Mouse (Mus musculus) 416B (cell line): Measurements from ENCODE around the gene Tgfa.

ENCODE experiments used
- DNase-seq: peaks from one replicate; pipeline ENCODE4 v3.0.0; 2011; ENCODE audit warnings: low read depth

Gene Tgfa

DNA sequence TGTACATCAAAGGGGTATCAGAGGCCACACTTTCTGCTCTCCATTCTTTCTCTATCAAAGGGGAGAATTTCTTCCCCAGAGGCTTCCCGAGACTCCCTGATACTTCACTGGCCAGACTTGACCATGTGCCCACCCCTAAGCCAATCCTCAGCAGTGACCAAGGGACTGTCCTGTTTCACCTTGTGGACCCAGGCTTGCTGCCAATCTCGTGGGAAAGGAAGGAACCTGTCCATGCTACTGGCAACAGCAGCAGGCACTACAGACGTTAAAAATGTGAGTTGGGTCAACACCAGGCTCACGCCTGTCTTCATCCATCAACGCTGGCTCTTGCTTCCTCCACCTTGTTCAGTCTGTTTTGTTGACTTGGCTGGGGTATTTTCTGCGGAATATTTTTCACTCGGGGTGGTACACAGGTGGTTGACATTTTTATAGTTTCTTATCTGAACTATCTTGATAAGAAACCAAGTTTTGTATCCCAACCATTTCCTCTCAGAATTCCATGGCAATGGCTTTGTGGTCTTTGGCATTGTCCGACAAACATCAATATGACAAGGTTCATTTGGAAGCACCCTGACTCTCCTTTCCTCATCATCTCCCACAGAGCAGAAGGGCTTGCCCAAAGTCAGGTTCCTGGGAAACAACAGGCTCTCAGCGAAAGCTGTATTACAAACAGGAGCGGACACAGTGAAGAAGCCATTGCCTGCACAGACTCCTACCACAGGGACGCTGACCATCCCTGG lies 6.1 kb upstream of the Tgfa start:
- no peak for DNase-seq

DNA sequence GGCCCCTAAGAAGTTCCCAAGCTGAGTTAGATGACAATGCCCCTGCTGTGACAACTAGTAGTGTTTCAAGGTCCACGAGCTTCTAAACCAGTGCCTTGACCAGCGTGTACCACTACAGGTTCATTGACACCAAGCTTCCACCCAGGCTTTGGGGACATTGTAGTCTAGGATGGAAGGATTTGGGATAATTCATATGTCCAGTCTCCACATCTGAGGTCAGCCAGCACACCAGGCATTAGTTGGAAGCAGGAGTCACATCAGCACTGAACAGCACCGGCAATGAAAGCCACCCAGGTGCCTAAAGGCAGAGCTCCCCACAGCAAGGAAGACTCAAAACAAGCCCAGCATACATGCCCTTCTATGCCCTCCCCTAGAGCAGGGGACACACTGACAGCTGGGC lies 4.4 kb upstream of the Tgfa start:
- DNase-seq: no peak

DNA sequence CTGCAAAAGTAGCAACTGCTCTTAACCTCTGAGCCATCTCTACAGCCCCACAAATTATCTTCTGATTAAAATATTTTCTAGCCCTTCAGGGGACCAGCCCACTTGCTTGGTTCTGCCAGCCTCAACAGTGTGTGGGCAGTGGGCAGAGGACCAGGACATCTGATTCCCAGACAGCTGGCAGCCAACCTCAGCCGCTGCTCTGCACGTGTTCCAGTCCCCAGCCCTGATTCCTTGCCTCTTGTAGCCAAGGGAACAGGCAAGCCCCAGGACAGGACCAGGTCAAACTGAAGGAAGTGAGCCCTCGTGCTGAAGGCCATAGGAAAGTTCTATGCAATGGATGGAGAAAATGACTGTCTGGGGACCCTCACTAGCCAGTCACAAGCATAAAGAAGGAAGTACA lies 2.0 kb upstream of the Tgfa start:
- DNase-seq: no peak

DNA sequence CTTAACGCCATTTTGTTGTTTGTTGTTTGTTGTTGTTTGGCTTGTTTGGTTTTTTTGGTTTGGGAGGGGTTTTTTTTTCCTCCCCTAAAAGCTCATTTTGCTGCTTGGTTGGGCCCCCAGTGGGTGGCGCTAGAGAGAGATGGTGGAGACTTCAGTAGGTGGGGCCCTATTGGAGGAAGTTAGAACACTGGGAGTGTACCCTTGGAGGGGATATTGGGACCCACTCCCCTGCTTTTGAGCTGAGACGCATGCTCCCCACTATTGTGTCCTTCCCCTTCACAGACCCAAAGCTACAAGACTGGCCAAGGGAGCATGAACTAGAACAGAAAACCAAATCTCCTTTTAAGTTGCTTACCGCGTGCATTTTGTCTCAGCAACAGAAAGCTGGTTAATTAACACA lies 1.1 kb upstream of the Tgfa start:
- DNase-seq: peak; percentile 12

DNA sequence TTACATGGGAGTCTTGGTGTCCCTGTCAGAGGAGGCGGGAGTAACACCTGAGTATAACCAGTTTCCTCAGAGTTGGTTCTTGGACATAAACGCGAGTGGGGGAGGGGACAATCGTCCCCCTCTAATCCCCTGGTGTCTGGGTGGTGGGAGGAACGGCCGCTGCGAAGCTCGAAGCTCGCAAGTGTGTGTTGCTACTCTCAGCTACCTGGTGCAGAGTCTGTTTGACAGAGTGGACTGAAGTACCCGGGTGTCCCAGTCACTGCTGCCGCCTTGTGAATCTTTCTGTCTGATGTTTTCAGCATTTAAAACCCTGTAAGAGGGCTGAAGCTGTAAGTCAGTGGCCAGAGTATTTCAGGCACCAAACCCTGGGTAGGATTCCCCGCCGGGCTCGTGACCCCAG lies 1.0 kb downstream of the Tgfa start:
- DNase-seq: no peak

DNA sequence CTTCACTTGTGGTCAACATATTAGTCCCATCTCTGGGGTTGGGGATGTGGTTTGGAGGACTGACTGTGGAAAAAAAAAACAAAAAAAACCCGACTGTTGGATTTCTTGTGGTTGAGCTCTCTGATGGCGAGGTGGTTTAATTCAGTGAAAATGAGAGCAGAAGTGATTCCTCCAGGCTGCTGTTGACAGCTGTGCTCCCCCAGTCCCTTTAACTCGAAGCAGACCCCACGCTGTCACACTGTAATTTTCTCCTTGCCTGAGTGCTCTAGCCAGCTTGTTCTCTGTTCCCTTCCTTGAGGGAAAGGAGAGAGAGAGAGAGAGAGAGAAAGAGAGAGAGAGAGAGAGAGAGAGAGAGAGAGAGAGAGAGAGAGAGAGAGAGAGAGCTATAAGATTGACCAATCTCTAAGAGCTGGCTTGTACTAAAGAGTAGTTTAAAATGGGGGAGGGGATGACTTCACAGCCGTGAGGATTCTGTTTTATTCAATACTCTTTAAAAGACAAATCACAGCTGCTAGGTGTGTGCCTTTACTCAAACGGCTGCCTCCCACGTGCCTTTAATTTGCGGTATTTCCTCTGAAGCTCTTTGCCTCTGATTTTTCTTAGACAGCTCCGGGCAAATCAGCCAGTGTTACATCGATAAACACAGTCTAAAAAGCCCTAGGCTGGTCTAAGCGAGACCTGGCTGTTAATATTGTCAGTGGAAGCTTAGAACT lies 2.3 kb downstream of the Tgfa start:
- DNase-seq: peak; percentile 22

DNA sequence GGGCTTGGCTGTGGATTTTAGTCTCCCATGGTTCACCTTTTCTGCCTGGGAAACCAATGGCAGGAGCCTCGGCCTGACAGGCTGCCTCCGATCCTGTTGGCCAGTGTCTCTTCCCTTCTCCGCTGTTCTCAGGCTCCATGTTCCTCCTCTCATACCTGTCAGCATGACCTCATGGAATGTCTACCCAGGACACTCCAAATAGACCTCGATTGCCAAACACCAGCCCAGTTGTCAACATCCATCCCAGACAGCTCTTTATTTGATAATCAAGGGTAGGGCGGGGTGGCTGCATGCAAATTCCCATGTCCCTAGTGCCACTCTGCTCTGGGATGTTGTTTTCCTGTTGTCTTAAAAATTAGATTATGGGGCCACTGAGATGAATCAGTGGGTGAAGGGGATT lies 5.9 kb downstream of the Tgfa start:
- no peak for DNase-seq

DNA sequence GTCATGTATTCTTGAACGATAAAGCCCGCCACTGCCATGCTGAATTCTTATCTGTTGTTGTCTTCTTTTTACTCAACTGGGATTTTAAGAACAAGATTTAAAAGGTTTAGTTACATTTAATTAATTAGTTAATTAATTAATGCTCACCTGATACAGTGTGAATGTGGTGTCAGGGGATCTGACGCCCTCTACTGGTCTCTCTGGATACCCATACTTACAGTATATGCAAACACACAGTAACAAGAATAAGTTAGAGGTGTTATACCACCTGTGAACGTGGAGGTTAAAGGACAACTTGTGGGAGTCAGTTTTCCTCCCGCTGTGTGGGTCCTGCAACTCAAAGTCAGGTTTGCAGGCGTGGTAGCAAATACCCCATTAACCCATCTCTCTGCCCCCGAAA lies 8.1 kb downstream of the Tgfa start:
- peak; percentile 6 for DNase-seq

DNA sequence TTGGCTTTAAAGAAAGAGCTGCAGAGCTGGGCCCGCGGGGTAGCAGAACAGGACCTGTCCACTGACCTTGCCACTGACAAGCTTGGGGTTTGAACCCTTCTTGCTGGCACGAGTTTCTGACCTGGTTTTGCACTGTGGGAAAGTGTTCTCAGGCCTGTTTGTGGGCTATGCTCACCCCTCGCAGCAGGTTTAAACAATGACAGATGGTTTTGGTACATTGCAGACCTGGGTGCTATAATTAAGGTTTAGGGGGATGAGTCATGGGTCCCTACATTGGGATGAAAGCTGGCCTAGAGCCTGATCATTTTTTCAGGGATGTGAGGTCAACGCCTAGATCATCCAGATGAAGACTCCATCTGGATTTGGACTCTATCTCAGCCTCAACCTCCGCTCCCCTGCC lies 11.0 kb downstream of the Tgfa start:
- DNase-seq: no peak

DNA sequence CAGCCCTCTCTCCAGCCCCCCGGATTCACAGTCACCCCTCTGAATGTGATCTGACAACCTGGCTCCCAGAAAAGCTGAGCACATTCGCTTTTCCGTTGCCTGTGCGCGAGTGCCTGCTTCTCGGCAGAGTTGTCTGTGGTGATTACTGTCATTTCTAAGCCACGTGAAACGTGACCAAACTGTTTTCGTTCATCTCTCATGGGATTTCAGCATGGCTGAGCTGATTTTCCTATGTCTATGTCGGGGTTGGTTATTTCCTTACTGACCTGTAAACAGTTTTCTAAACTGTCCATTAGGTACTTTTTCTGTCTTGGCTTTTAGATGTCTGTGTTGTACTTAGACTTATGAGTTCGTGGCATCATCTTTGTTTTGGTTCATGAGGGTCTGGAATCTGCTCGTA lies 12.0 kb downstream of the Tgfa start:
- no peak for DNase-seq

DNA sequence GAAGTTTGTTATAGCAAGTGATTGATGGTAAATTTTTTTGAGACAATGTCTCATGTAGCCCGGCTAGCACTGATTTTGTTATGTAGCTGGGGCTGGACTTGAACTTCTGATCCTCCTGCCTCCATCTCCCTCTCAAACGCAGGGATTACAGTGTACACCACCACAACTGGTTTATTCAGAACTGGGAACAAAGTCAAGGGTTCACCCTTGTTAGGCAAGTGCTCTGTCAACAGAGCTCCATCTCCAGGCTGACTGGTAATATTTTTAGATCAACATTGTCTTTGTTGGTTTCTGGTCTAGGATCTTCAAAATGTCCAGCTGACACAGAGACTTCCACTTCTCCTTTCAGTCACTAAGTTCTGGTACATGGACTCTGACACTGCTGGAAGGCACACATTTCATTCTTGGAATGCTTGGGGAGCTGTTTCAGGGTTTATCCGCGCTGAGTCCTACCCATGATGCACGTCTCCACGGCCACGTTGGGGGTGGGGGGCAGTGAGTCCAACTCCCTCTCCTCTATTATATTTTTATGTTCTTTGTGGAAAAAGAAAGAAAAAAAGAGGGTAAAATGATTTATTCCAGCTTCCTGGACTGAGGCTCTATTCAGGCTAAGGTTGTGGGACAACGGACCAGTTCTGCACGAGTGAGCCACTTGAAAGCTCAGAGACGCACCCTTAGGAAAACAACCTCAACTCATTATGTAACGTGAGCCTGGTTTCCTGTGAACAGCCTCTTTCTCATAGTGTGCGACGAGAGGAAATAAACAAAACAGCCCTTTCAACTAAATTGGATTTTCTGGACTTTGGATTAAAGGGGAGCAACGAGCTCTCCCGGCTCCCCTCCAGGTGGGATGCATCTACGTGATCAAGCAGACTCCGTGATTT lies 14.4 kb downstream of the Tgfa start:
- no peak for DNase-seq

DNA sequence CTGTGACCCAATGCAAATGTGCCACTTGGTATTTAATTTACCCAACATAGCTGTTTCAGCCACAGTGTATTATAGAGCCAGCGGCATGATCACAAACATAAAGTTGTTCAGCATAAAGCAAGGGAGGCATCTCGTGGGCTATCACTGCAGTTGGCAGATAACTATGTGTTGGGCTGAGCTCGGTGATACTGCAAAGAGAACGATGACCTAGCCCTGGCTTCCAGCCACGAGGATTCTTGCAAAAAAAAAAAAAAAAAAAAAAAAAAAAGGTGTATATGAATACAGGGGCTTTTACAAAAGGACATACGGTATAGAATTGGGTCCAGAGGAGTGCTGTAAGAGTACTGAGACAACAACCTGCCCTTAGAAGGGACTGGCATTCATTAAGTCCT lies 15.0 kb downstream of the Tgfa start:
- DNase-seq: no peak

DNA sequence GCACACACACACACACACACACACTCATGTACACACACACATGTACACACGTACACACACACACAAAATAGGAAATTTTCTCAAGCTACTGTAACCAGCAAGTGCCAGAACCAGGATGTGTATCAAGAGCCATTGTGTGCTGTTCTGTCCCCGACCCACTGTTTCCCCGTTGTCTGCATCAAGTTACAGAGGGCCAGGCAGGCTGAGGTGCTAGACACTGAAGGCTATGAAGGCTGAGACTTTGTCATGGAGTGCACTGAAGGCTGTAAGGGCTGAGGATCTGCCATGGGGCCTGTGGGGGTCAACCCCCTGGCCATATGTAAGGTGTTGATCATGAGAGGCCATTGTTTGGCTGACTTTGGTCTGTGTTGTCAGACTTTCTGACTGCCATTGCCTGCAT lies 15.6 kb downstream of the Tgfa start:
- DNase-seq: no peak

DNA sequence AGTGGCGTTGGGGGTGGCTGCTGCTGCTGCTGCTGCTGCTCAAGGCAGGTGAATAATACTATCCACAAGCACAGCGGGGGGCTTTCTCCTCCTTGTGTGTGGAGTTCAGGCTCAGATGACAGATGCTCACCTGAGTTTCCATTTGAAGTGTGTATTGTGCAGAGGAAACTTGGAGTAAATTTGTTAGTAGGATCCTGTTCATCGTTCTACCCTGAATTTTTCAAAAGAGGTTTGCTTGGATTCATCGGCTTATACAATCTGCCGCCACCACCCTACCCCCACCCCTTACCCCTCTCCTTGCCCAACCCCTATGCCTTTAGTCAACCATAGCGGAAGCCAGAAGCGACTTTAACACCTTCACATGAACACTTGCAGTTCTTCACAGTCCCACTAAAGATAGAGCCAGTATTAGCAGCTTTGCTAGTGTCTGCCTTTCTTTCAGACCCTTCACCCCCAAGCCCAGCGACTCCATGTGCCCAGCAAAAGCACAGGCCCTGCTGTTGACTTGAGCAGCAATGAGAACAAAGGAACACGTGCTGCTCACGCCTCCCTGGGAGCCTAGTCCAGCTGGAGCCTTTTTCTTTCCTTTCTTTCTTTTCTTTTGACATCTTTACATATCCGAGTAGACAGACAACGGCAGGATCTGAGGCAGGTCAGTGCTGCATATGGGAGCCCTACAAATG lies 16.2 kb downstream of the Tgfa start:
- DNase-seq: no peak

DNA sequence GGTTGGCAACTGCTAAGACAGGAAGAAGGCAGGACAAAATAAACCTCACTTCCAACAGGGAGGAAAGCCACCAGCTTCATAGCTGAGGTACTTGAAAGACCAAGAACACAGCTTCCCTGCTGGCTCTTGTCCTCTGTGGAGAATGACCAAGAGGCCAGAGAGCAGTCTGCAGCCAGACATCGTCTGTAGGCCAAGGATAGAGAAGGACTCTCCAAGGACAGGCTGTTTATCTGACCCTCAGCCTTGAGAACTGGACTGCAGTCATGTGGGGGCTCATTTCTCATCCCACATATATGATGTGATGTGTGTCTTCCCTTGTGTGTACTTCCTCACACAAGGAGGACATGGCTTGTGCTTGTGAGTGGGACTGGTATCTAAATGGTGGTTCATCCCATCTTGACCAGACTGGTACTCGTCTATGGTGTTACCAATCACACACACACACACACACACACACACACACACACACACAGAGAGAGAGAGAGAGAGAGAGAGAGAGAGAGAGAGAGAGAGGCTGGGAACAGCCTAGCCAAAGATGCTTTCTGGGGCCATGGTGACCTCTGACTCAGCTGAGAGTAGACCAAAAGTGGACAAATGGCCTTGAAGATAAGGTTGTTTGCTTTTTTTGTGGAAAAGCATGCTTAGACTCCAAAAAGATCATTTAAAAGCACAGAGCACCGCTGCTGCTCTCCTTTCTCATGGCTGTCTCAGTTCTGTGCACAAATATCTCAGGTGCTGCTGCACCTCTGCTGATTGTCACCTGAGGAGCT lies 18.0 kb downstream of the Tgfa start:
- DNase-seq: peak; percentile 9

DNA sequence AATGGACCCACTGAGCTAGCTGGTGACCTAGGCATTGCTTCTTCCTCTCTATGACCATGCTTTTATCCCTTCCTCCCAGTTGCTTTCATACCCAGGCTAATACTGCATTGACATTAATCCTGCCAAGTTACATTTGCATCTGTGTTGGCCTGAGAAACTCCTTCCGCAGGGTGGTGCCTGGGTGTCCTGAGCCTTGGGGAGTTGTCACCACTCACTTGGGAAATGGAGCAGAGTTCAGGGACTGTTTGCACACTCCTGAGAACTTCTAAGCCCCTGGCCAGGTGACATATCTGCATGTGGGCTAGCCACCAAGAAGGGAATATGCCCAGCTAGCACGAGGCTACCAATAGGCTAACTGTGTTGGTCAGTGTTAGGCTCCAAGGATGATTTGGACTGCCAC lies 23.0 kb downstream of the Tgfa start:
- DNase-seq: no peak

DNA sequence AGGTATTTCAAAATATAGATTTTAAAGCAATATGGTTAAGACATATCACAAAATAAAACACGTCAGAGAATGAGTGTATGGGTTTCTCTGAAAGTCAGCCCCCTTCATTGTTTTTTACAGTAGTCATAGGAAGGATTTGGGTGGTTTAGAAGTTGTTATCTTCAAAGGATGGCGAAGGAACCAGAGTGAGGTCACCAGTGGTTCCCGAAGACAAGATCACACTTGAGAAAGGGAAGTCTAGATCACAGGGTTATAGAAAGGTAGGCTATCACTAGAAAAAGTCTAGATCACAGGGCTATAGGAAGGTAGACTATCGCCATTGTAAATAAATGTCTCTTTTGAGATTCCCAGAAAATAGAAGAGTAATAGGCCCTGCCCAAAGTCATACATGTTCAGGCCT lies 23.7 kb downstream of the Tgfa start:
- no peak for DNase-seq

DNA sequence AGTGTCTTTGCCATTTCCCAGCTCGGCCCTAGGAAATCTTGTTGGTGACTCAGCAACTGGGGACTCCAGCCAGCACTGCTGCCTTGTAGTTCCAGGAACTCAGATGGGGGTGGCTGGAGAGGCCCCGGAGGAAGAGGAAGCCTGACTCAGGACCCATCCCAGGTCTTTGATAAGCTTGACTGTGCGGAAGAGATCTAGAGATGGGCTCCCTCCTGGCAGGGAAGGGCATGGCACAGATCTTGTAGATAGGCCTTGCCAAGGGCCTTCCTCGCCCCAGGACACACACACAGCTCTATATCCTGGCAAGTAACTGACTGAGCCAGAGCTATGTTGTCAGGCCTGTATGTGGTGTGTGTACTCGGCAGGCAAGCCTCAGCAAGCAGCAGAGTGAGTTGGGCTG lies 24.5 kb downstream of the Tgfa start:
- peak; percentile 44 for DNase-seq

DNA sequence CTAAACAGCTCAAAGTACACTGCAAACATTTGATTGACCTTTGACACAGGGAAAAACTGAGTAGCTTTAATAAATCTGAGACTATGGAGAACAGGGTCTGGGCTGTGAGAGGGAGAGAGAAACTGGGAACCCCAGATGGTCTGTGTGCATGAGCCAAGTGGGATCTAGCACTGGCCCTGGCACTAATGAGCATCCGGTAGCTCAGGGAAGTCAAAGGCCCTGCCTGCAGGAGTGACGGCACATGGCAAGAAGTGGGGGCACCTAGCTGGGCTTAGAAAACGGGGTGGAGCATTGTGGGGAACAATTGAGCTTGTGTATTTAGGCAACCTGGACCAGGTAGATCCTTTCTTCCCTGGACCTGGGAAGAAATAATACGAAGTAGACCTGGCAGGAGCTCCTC lies 25.1 kb downstream of the Tgfa start:
- DNase-seq: no peak

DNA sequence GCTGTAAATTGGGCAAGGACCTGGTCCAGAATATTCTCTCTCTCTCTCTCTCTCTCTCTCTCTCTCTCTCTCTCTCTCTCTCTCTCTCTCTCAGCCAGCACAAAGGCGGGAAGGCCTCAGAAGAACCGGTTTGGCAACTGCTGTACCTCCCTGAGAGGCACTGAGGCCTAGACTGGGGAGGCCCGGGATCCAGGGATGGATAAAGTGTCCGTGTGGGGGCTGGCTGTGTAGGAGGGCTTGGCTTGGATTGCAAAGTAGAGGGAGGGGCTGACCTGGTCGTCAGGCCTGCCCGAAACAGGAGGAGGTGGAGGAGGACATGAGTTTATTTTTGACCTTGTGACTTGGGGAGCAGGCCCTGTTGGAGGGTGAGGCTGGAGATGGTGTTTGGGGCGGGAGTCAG lies 27.4 kb downstream of the Tgfa start:
- no peak for DNase-seq

DNA sequence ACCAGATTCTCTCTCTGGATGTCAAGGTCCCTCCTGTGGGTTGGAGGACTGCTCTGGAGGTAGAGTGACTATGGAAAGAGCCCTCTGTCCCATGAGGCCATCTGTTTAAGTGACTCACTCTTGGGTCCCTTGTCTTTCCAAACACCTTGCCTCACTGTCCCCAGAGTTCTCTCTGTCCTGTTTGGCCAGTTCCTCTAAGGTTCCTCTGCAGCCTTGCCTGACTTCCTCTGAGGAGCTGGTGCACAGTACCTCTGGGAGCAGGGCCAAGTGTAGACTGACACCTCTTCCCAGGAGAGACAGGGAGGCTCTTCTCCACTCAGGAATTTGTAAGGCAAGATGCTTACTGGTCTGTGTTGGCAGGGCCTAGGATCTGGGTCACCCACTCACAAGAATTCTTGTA lies 30.6 kb downstream of the Tgfa start:
- peak; percentile 11 for DNase-seq

DNA sequence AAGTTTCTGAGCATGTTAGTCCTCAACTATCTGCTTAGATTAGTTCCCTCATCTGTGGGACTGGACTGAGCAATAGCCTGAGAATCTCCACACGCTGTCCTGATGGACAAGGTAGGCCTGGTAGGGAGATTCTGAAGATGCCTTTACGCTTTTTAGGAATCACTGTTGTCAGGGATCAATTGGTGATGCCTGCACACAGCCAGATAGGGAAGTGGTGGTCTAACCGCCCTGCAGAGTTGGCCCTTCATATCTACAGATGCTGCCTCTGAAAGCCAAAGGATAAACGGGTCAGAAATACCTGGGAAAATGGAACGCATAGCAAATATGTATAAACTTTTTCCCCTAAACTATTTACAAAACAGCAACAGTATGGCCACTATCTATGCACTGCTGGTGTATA lies 37.3 kb downstream of the Tgfa start:
- no peak for DNase-seq
